Mouse (Mus musculus): Measurements from ENCODE around the gene Gm17545. TPM values are rescaled to one million over a fixed set of nuclear protein-coding genes. Genes with fewer than 3 reads are reported as not detected.

The Gm17545 gene
- total and polyA plus RNA-seq, 2 experiments from 2014 or later = not detected

GRCm38 (mm10) chr9:22483866-22484561, 29.9 kb downstream of the Gm17545 start:
- H3K27me3 ChIP-seq (ENCODE audit: insufficient read depth, low read length) = no peaks in the 10 kb centered on the region
- H3K36me3 ChIP-seq (ENCODE audit: insufficient read depth, low read length) = no peaks in the 10 kb centered on the region
- no peaks in the 10 kb centered on the region for H3K4me1 ChIP-seq (ENCODE audit: insufficient read depth, low read length)
- DNase-seq (ENCODE audit: low spot score) (no peak), ATAC-seq (no peak)
- no peak overlapping the region for H3K4me3 ChIP-seq (ENCODE audit: low read length)
- no peak for TF ChIP-seq CTCF (IDR thresholded peaks at IDR 0.05; ENCODE audit: low read depth)
- no peak overlapping the region for H3K27ac ChIP-seq
- no peak overlapping the region for H3K9ac ChIP-seq (replicated peaks; ENCODE audit: low read length)
- H3K4me2 ChIP-seq (ENCODE audit: low read depth, low read length) = no peak overlapping the region
- 93% methylated on average over 8 of the region's 8 CpGs for WGBS
- H3K9me3 ChIP-seq (ENCODE audit: low read length) = no peaks in the 10 kb centered on the region

GRCm38 (mm10) chr9:22484562-22485308, 30.6 kb downstream of the Gm17545 start:
- H3K9me3 ChIP-seq (ENCODE audit: low read length) = no peaks in the 10 kb centered on the region
- H3K27me3 ChIP-seq (ENCODE audit: insufficient read depth, low read length) = no peaks in the 10 kb centered on the region
- no peak for DNase-seq (ENCODE audit: low spot score)
- H3K4me1 ChIP-seq (ENCODE audit: insufficient read depth, low read length) = no peaks in the 10 kb centered on the region
- H3K4me3 ChIP-seq (ENCODE audit: low read length) = no peak overlapping the region
- H3K9ac ChIP-seq (replicated peaks; ENCODE audit: low read length) = no peak overlapping the region
- ATAC-seq = no peak
- no peak overlapping the region for H3K27ac ChIP-seq
- 90% methylated on average over 12 of the region's 12 CpGs for WGBS
- H3K4me2 ChIP-seq (ENCODE audit: low read depth, low read length) = no peak overlapping the region
- TF ChIP-seq CTCF (IDR thresholded peaks at IDR 0.05; ENCODE audit: low read depth) = no peak
- H3K36me3 ChIP-seq (ENCODE audit: insufficient read depth, low read length) = no peaks in the 10 kb centered on the region

GRCm38 (mm10) chr9:22486211-22486610, 32.1 kb downstream of the Gm17545 start:
- no peaks in the 10 kb centered on the region for H3K36me3 ChIP-seq (ENCODE audit: insufficient read depth, low read length)
- H3K9me3 ChIP-seq (ENCODE audit: low read length) = no peaks in the 10 kb centered on the region
- no peak overlapping the region for H3K4me3 ChIP-seq (ENCODE audit: low read length)
- DNase-seq (ENCODE audit: low spot score) = no peak
- no peaks in the 10 kb centered on the region for H3K4me1 ChIP-seq (ENCODE audit: insufficient read depth, low read length)
- no peak overlapping the region for H3K4me2 ChIP-seq (ENCODE audit: low read depth, low read length)
- ATAC-seq = no peak
- no peak overlapping the region for H3K9ac ChIP-seq (replicated peaks; ENCODE audit: low read length)
- H3K27ac ChIP-seq = no peak overlapping the region
- no peaks in the 10 kb centered on the region for H3K27me3 ChIP-seq (ENCODE audit: insufficient read depth, low read length)
- TF ChIP-seq CTCF (IDR thresholded peaks at IDR 0.05; ENCODE audit: low read depth) = no peak
- 95% methylated on average over 7 of the region's 7 CpGs for WGBS

GRCm38 (mm10) chr9:22488963-22489362, 34.9 kb downstream of the Gm17545 start:
- H3K4me1 ChIP-seq (ENCODE audit: insufficient read depth, low read length) = no peaks in the 10 kb centered on the region
- 66% methylated on average over 9 of the region's 9 CpGs for WGBS
- ATAC-seq (no peak), DNase-seq (ENCODE audit: low spot score) (no peak)
- TF ChIP-seq CTCF (IDR thresholded peaks at IDR 0.05; ENCODE audit: low read depth) = no peak
- no peaks in the 10 kb centered on the region for H3K36me3 ChIP-seq (ENCODE audit: insufficient read depth, low read length)
- no peak overlapping the region for H3K27ac ChIP-seq
- no peak overlapping the region for H3K4me2 ChIP-seq (ENCODE audit: low read depth, low read length)
- H3K9me3 ChIP-seq (ENCODE audit: low read length) = no peaks in the 10 kb centered on the region
- H3K27me3 ChIP-seq (ENCODE audit: insufficient read depth, low read length) = no peaks in the 10 kb centered on the region
- no peak overlapping the region for H3K9ac ChIP-seq (replicated peaks; ENCODE audit: low read length)
- H3K4me3 ChIP-seq (ENCODE audit: low read length) = no peak overlapping the region

- Histone ChIP-seq H3K9ac (replicated peaks; ENCODE audit: low read length) (no peak overlapping the region), H3K9me3 (ENCODE audit: low read length) (no peaks in the 10 kb centered on the region), H3K4me3 (ENCODE audit: low read length) (no peak overlapping the region), H3K36me3 (ENCODE audit: insufficient read depth, low read length) (no peaks in the 10 kb centered on the region), H3K4me2 (ENCODE audit: low read depth, low read length) (no peak overlapping the region), H3K27ac (no peak overlapping the region), H3K27me3 (ENCODE audit: insufficient read depth, low read length) (no peaks in the 10 kb centered on the region), H3K4me1 (ENCODE audit: insufficient read depth, low read length) (no peaks in the 10 kb centered on the region)
- DNase-seq (ENCODE audit: low spot score) (no peak), ATAC-seq (no peak)
- no peak for TF ChIP-seq CTCF (IDR thresholded peaks at IDR 0.05; ENCODE audit: low read depth)
- WGBS = 87% methylated on average over 9 of the region's 9 CpGs
Measured at GRCm38 (mm10) chr9:22494203-22494807, 40.2 kb downstream of the Gm17545 start.

GRCm38 (mm10) chr9:22495133-22495532, 41.0 kb downstream of the Gm17545 start:
- H3K9me3 ChIP-seq (ENCODE audit: low read length) = no peaks in the 10 kb centered on the region
- no peak overlapping the region for H3K4me2 ChIP-seq (ENCODE audit: low read depth, low read length)
- DNase-seq (ENCODE audit: low spot score) (no peak), ATAC-seq (no peak)
- no peaks in the 10 kb centered on the region for H3K27me3 ChIP-seq (ENCODE audit: insufficient read depth, low read length)
- 81% methylated on average over 2 of the region's 2 CpGs for WGBS
- no peak overlapping the region for H3K4me3 ChIP-seq (ENCODE audit: low read length)
- H3K4me1 ChIP-seq (ENCODE audit: insufficient read depth, low read length) = no peaks in the 10 kb centered on the region
- no peak overlapping the region for H3K27ac ChIP-seq
- H3K36me3 ChIP-seq (ENCODE audit: insufficient read depth, low read length) = no peaks in the 10 kb centered on the region
- TF ChIP-seq CTCF (IDR thresholded peaks at IDR 0.05; ENCODE audit: low read depth) = peak; percentile 22; the same call in 1 of the 2 replicates
- H3K9ac ChIP-seq (replicated peaks; ENCODE audit: low read length) = no peak overlapping the region

All from hindbrain, postnatal 0 days (tissue).